Mouse (Mus musculus) small intestine, adult 2 months (tissue): ENCODE measurements around the gene Def8.

Experiments used
- CTCF ChIP-seq: fragments of 200-500 bp; IDR thresholded peaks from 2 replicates; pipeline ENCODE4 v1.5.1; 2012; ENCODE audit warnings: low read depth, mild to moderate bottlenecking, control low read depth, inconsistent platforms, low read length, moderate library complexity, mixed read lengths; ENCODE audit not compliant: insufficient replicate concordance, insufficient read length; ENCODE audit errors: extremely low read depth
- POLR2A ChIP-seq: fragments of 200-500 bp; IDR thresholded peaks from 2 replicates; pipeline ENCODE4 v1.6.1; 2012; ENCODE audit warnings: low read depth, mild to moderate bottlenecking, control low read depth, inconsistent platforms, low read length, moderate library complexity

GRCm38 (mm10) chr8:123463651-123464050 is 40.3 kb downstream of the Def8 start:
- TF ChIP-seq CTCF, result no peak
- no peak for TF ChIP-seq POLR2A
